Mouse (Mus musculus): ENCODE data around the gene Ercc4. TPM values are rescaled to one million over a fixed set of nuclear protein-coding genes. Genes with fewer than 3 reads are reported as not detected.

Gene Ercc4
- polyA plus RNA-seq, 1 experiment from 2014 or later: 18.0 TPM

DNA sequence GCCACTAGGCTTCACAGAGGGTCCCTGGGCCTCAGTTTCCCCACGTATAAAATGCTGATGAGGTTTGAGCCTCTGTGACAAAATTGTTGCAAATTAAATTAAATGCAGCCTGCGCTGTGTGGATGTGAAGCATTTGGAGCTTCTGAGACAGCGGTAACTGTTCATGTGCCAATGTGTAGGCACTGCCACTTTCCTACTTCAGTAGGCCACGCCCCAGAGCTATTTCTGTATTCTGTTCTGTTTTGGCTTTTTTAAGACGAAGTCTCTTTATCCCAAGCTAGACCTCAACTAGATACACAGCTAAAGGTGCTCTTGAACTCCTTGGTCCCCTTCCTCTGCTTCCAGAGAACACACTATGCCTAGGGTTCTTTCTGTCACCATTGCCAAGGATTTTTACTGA, 85.4 kb downstream of the Ercc4 start:
- Histone ChIP-seq H3K36me3 (ENCODE audit: control insufficient read depth, insufficient read depth, low read length) (no peaks in the 10 kb centered on the region), H3K27me3 (ENCODE audit: control insufficient read depth, insufficient read depth, low read length) (no peaks in the 10 kb centered on the region), H3K9ac (ENCODE audit: low read length) (no peak overlapping the region), H3K4me3 (ENCODE audit: low read depth, low read length) (no peak overlapping the region), H3K4me2 (ENCODE audit: low read depth, low read length, severe bottlenecking) (no peak overlapping the region), H3K9me3 (ENCODE audit: control insufficient read depth, low read length) (no peaks in the 10 kb centered on the region), H3K4me1 (replicated peaks; ENCODE audit: control insufficient read depth, insufficient read depth, low read length) (no peaks in the 10 kb centered on the region), H3K27ac (ENCODE audit: low read depth, low read length) (no peak overlapping the region)
- no peak for ATAC-seq (replicated peaks; ENCODE audit: low FRiP score)
- DNase-seq (ENCODE audit: low spot score): no peak
- WGBS: 85% methylated on average over 5 of the region's 5 CpGs

- Histone ChIP-seq H3K27me3 (ENCODE audit: control insufficient read depth, insufficient read depth, low read length) (no peaks in the 10 kb centered on the region), H3K4me2 (ENCODE audit: low read depth, low read length, severe bottlenecking) (no peak overlapping the region), H3K4me1 (replicated peaks; ENCODE audit: control insufficient read depth, insufficient read depth, low read length) (no peaks in the 10 kb centered on the region), H3K4me3 (ENCODE audit: low read depth, low read length) (no peak overlapping the region), H3K9me3 (ENCODE audit: control insufficient read depth, low read length) (no peaks in the 10 kb centered on the region), H3K27ac (ENCODE audit: low read depth, low read length) (no peak overlapping the region), H3K9ac (ENCODE audit: low read length) (no peak overlapping the region), H3K36me3 (ENCODE audit: control insufficient read depth, insufficient read depth, low read length) (no peaks in the 10 kb centered on the region)
- ATAC-seq (replicated peaks; ENCODE audit: low FRiP score): no peak
- DNase-seq (ENCODE audit: low spot score): no peak
- WGBS: 69% methylated on average over 5 of the region's 5 CpGs
Measured at GRCm38 (mm10) chr16:13196626-13197025, 87.1 kb downstream of the Ercc4 start.

DNA sequence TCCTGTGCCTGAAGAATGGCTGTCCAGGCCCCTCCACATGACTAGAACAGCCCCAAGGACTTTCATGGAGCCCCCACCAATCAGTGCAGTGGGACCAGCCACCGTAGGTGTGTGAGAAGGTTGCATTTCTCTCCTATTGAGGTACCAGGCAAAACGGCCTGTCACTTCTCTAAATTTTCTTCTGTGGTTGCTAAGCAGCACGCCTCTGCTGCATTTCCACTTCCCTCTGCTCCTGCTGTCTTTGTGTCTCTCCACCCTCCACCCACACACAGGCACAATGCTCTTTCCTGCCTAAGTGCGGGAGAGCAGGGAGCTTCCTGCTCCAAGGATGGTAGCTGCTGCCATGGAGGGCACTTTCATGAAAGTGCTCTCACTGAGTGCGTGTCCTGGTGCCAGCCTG, 87.8 kb downstream of the Ercc4 start:
- no peaks in the 10 kb centered on the region for H3K36me3 ChIP-seq (ENCODE audit: control insufficient read depth, insufficient read depth, low read length)
- no peak overlapping the region for H3K9ac ChIP-seq (ENCODE audit: low read length)
- WGBS: 65% methylated on average over 5 of the region's 5 CpGs
- ATAC-seq (replicated peaks; ENCODE audit: low FRiP score) (no peak), DNase-seq (ENCODE audit: low spot score) (no peak)
- no peaks in the 10 kb centered on the region for H3K4me1 ChIP-seq (replicated peaks; ENCODE audit: control insufficient read depth, insufficient read depth, low read length)
- H3K4me2 ChIP-seq (ENCODE audit: low read depth, low read length, severe bottlenecking): no peak overlapping the region
- no peak overlapping the region for H3K4me3 ChIP-seq (ENCODE audit: low read depth, low read length)
- no peaks in the 10 kb centered on the region for H3K9me3 ChIP-seq (ENCODE audit: control insufficient read depth, low read length)
- H3K27ac ChIP-seq (ENCODE audit: low read depth, low read length): no peak overlapping the region
- H3K27me3 ChIP-seq (ENCODE audit: control insufficient read depth, insufficient read depth, low read length): no peaks in the 10 kb centered on the region

GRCm38 (mm10) chr16:13199204-13199603, 89.7 kb downstream of the Ercc4 start:
- no peaks in the 10 kb centered on the region for H3K9me3 ChIP-seq (ENCODE audit: control insufficient read depth, low read length)
- no peaks in the 10 kb centered on the region for H3K27me3 ChIP-seq (ENCODE audit: control insufficient read depth, insufficient read depth, low read length)
- no peak overlapping the region for H3K27ac ChIP-seq (ENCODE audit: low read depth, low read length)
- no peaks in the 10 kb centered on the region for H3K36me3 ChIP-seq (ENCODE audit: control insufficient read depth, insufficient read depth, low read length)
- H3K4me2 ChIP-seq (ENCODE audit: low read depth, low read length, severe bottlenecking): no peak overlapping the region
- 35% methylated on average over 2 of the region's 2 CpGs for WGBS
- no peaks in the 10 kb centered on the region for H3K4me1 ChIP-seq (replicated peaks; ENCODE audit: control insufficient read depth, insufficient read depth, low read length)
- no peak for DNase-seq (ENCODE audit: low spot score)
- no peak overlapping the region for H3K4me3 ChIP-seq (ENCODE audit: low read depth, low read length)
- no peak for ATAC-seq (replicated peaks; ENCODE audit: low FRiP score)
- H3K9ac ChIP-seq (ENCODE audit: low read length): no peak overlapping the region

Other genes starting within 250 kb of the Ercc4 start
- 21.9 and 22.4 TPM in 2 replicates for gene Mrtfb, start 146.8 kb downstream of the Ercc4 start, polyA plus RNA-seq (2014; fragmentation: Nextera tagmentation; extraction: Ambion mirVana)

Measured in forebrain, embryonic 11.5 days (tissue).